Mouse (Mus musculus): ENCODE measurements around the gene Gm20878. TPM values are rescaled to one million over a fixed set of nuclear protein-coding genes. Genes with fewer than 3 reads are reported as not detected.
"Not testable (repeated sequence)": the region's sequence is repeated elsewhere in the genome, so short reads cannot be mapped to it uniquely, and the experiment has no call there.

Gene Gm20878
- polyA plus RNA-seq (2014; fragmentation: Nextera tagmentation; extraction: Ambion mirVana) = 0.78 and 2.2 TPM in 2 replicates

DNA sequence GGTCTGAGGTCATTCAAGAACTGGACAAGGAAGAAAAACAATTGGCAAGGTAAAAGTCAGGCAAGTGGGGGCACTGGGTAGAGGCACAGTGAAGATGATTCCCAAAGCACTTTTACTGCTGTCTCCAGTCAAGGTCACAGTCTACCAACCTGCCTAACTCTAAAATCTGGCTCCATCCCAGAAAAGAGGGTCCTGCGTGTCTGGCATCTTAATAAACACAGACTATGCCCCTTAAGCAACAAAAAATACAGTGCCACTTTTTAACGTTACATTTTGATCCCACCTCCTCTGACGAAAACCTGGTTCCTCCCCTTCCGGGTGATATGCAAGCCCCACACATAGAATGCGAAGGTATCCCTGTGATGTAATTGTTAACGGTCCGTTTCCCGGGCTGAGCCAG is at the start of gene Gm20878:
Gm20878 (plus strand) TSS at position 301 of the 400 bp plus-strand sequence.
- not testable (repeated sequence) for H3K36me3 ChIP-seq (ENCODE audit: control insufficient read depth, insufficient read depth, low read length); H3K9me3 ChIP-seq (ENCODE audit: control insufficient read depth, low read depth, low read length); H3K27ac ChIP-seq (ENCODE audit: low read length); H3K4me1 ChIP-seq (ENCODE audit: control insufficient read depth, insufficient read depth, low read length); H3K4me3 ChIP-seq (ENCODE audit: low read depth, low read length); H3K9ac ChIP-seq (replicated peaks; ENCODE audit: low read depth, low read length); ATAC-seq (ENCODE audit: insufficient number of reproducible peaks, insufficient read depth, low FRiP score, low read depth); H3K27me3 ChIP-seq (ENCODE audit: control insufficient read depth, insufficient read depth, low read length); H3K4me2 ChIP-seq (replicated peaks; ENCODE audit: low read depth, low read length)
- no CpG with 5 or more reads among the region's 8 CpGs for WGBS

DNA sequence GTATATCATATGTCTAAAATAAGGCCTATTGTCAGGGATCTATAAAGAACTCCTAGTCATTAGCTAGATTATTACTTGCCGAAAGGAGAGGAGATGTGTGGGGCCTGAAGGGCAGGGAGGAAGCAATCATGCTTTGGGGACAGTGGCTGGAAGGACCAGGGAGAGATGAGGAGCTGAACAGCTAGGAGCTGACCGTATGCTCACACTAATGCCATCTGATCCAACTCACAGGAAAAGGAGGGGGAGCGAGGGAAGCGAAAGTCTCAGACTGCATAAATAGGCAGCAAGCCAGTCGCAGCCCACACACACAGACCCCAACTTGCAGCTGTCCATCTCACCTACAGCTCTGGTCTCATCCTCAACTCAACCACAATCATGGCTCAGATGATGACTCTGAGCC is 38.1 kb upstream of the Gm20878 start, which contains the start of gene Gm21541:
Gm21541 (plus strand) TSS at position 301 of the 400 bp plus-strand sequence.
- not testable (repeated sequence) for H3K4me2 ChIP-seq (replicated peaks; ENCODE audit: low read depth, low read length); H3K4me3 ChIP-seq (ENCODE audit: low read depth, low read length); H3K27ac ChIP-seq (ENCODE audit: low read length); H3K27me3 ChIP-seq (ENCODE audit: control insufficient read depth, insufficient read depth, low read length); H3K4me1 ChIP-seq (ENCODE audit: control insufficient read depth, insufficient read depth, low read length); ATAC-seq (ENCODE audit: insufficient number of reproducible peaks, insufficient read depth, low FRiP score, low read depth); H3K36me3 ChIP-seq (ENCODE audit: control insufficient read depth, insufficient read depth, low read length); H3K9ac ChIP-seq (replicated peaks; ENCODE audit: low read depth, low read length); H3K9me3 ChIP-seq (ENCODE audit: control insufficient read depth, low read depth, low read length)
- WGBS = no CpG with 5 or more reads among the region's 5 CpGs

- not testable (repeated sequence) for H3K9ac ChIP-seq (replicated peaks; ENCODE audit: low read depth, low read length); H3K4me3 ChIP-seq (ENCODE audit: low read depth, low read length); H3K27me3 ChIP-seq (ENCODE audit: control insufficient read depth, insufficient read depth, low read length); ATAC-seq (ENCODE audit: insufficient number of reproducible peaks, insufficient read depth, low FRiP score, low read depth); H3K9me3 ChIP-seq (ENCODE audit: control insufficient read depth, low read depth, low read length); H3K4me1 ChIP-seq (ENCODE audit: control insufficient read depth, insufficient read depth, low read length); H3K27ac ChIP-seq (ENCODE audit: low read length); H3K36me3 ChIP-seq (ENCODE audit: control insufficient read depth, insufficient read depth, low read length); H3K4me2 ChIP-seq (replicated peaks; ENCODE audit: low read depth, low read length)
- WGBS = no CpG with 5 or more reads among the region's 1 CpGs
Observed at GRCm38 (mm10) chr4:41965758-41966157, 24.4 kb downstream of the Gm20878 start, which contains the start of gene Fam205a4. TSS of gene Fam205a4 (plus strand) at chr4:41966058.

Other genes starting within 250 kb of the Gm20878 start
- gene Cntfr, start 244.5 kb upstream of the Gm20878 start, polyA plus RNA-seq (2014; fragmentation: Nextera tagmentation; extraction: Ambion mirVana) = 9.3 and 11.3 TPM in 2 replicates
- gene Il11ra1, start 241.6 kb upstream of the Gm20878 start, polyA plus RNA-seq (2014; fragmentation: Nextera tagmentation; extraction: Ambion mirVana) = 162 TPM in 2 replicates
- gene Rpp25l, start 228.0 kb upstream of the Gm20878 start, polyA plus RNA-seq (2014; fragmentation: Nextera tagmentation; extraction: Ambion mirVana) = 65.3 and 71.5 TPM in 2 replicates
- gene Dctn3, start 218.4 kb upstream of the Gm20878 start, polyA plus RNA-seq (2014; fragmentation: Nextera tagmentation; extraction: Ambion mirVana) = 121 and 126 TPM in 2 replicates
- not detected in 2 replicates for gene Arid3c, start 210.4 kb upstream of the Gm20878 start, polyA plus RNA-seq (2014; fragmentation: Nextera tagmentation; extraction: Ambion mirVana)
- 35.4 and 40.0 TPM in 2 replicates for gene Galt, start 186.3 kb upstream of the Gm20878 start, polyA plus RNA-seq (2014; fragmentation: Nextera tagmentation; extraction: Ambion mirVana)
- gene Sigmar1, start 185.4 kb upstream of the Gm20878 start, polyA plus RNA-seq (2014; fragmentation: Nextera tagmentation; extraction: Ambion mirVana) = 81.2 and 90.6 TPM in 2 replicates
- gene Ccl27a, start 167.3 kb upstream of the Gm20878 start, polyA plus RNA-seq (2014; fragmentation: Nextera tagmentation; extraction: Ambion mirVana) = 44.0 and 49.7 TPM in 2 replicates
- 29.6 and 32.8 TPM in 2 replicates for gene Gm21541, start 38.0 kb upstream of the Gm20878 start, polyA plus RNA-seq (2014; fragmentation: Nextera tagmentation; extraction: Ambion mirVana)
- gene Fam205a4, start 24.5 kb downstream of the Gm20878 start, polyA plus RNA-seq (2014; fragmentation: Nextera tagmentation; extraction: Ambion mirVana) = 0.49 TPM in 1 of 2 replicates, not detected in the other
- 0.29 TPM in 1 of 2 replicates, not detected in the other for gene Gm21093, start 93.2 kb downstream of the Gm20878 start, polyA plus RNA-seq (2014; fragmentation: Nextera tagmentation; extraction: Ambion mirVana)
- gene Gm3893, start 149.6 kb downstream of the Gm20878 start, polyA plus RNA-seq (2014; fragmentation: Nextera tagmentation; extraction: Ambion mirVana) = not detected in 2 replicates
- gene Gm13304, start 173.2 kb downstream of the Gm20878 start, polyA plus RNA-seq (2014; fragmentation: Nextera tagmentation; extraction: Ambion mirVana) = not detected in 2 replicates
- not detected in 2 replicates for gene Gm13306, start 211.9 kb downstream of the Gm20878 start, polyA plus RNA-seq (2014; fragmentation: Nextera tagmentation; extraction: Ambion mirVana)
- not detected in 2 replicates for gene Gm13305, start 227.0 kb downstream of the Gm20878 start, polyA plus RNA-seq (2014; fragmentation: Nextera tagmentation; extraction: Ambion mirVana)